Mouse (Mus musculus): ENCODE measurements around the gene Hspa12a. TPM values are rescaled to one million over a fixed set of nuclear protein-coding genes. Genes with fewer than 3 reads are reported as not detected.
A peak's percentile ranks its signal among the peaks of the same experiment; 100 is the strongest.
"Not testable (repeated sequence)": the region's sequence is repeated elsewhere in the genome, so short reads cannot be mapped to it uniquely, and the experiment has no call there.

Gene Hspa12a
- polyA plus RNA-seq, 1 experiment from 2014 or later: 5.1 TPM

DNA sequence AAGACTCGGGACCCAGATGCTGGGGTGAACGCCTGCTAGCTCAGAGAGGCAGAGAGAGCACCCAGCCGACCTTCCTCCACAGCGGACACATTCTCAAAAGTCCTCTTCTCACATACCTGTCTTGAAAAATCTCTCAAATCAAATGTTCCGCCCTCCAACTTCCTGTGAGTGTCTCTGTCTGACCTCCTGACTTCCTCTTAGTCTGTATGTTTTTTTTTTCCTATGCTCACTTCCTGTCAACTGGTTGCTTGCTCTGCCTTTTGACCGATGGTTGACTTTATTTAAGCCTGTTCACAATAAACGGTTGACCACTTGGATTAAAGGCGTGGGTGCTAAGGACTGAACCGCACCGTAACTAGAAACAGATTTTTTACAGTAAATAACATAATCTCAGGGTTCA, 35.4 kb downstream of the Hspa12a start:
- Histone ChIP-seq H3K9me3 (no peaks in the 10 kb centered on the region), H3K4me1 (replicated peaks) (no peaks in the 10 kb centered on the region), H3K4me3 (replicated peaks) (no peak overlapping the region), H3K9ac (replicated peaks) (no peak overlapping the region), H3K27me3 (peaks cover 17% of the 10 kb centered on the region), H3K36me3 (no peaks in the 10 kb centered on the region), H3K4me2 (no peak overlapping the region), H3K27ac (no peak overlapping the region)
- ATAC-seq (ENCODE audit: insufficient number of reproducible peaks, insufficient read depth, low FRiP score, low TSS enrichment, low read depth): no peak
- 76% methylated on average over 10 of the region's 10 CpGs for WGBS

DNA sequence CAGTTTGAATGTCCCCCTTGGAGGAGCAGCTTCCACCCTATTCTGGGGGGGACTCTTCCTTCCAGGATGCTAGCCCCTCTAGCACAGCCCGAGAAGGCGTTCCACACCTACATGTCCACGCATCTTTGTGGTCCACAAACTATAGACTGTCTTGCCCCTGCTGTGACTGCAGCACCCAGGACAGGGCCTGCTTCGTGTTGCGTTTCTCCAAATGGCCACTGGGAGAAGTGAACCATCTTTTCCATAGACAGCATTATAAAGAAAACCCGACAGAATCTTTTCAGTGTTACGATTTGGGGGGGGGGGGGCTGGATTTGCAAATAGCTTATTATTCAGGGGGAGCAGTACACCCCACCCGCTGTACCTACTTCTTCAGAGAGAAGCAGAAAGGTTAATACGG, 36.8 kb downstream of the Hspa12a start:
- Histone ChIP-seq H3K4me3 (replicated peaks) (no peak overlapping the region), H3K4me1 (replicated peaks) (no peaks in the 10 kb centered on the region), H3K4me2 (no peak overlapping the region), H3K9ac (replicated peaks) (no peak overlapping the region), H3K27me3 (peaks cover 16% of the 10 kb centered on the region; the same call in 1 of the 2 replicates), H3K9me3 (no peaks in the 10 kb centered on the region), H3K27ac (no peak overlapping the region), H3K36me3 (no peaks in the 10 kb centered on the region)
- 47% methylated on average over 9 of the region's 9 CpGs for WGBS
- no peak for ATAC-seq (ENCODE audit: insufficient number of reproducible peaks, insufficient read depth, low FRiP score, low TSS enrichment, low read depth)

- H3K9ac ChIP-seq (replicated peaks): peak overlapping the region; percentile 31; the same call in 1 of the 2 replicates
- peak overlapping the region; percentile 55 for H3K4me2 ChIP-seq
- no peaks in the 10 kb centered on the region for H3K4me1 ChIP-seq (replicated peaks)
- H3K4me3 ChIP-seq (replicated peaks): peak overlapping the region; percentile 32
- no peaks in the 10 kb centered on the region for H3K36me3 ChIP-seq
- H3K27ac ChIP-seq: no peak overlapping the region
- peaks cover 16% of the 10 kb centered on the region; the same call in 1 of the 2 replicates for H3K27me3 ChIP-seq
- peak; percentile 52; the same call in 1 of the 2 replicates for ATAC-seq (ENCODE audit: insufficient number of reproducible peaks, insufficient read depth, low FRiP score, low TSS enrichment, low read depth)
- H3K9me3 ChIP-seq: no peaks in the 10 kb centered on the region
- WGBS: 2% methylated on average over 11 of the region's 11 CpGs
Measured at GRCm38 (mm10) chr19:58903899-58904327, 39.5 kb downstream of the Hspa12a start.

DNA sequence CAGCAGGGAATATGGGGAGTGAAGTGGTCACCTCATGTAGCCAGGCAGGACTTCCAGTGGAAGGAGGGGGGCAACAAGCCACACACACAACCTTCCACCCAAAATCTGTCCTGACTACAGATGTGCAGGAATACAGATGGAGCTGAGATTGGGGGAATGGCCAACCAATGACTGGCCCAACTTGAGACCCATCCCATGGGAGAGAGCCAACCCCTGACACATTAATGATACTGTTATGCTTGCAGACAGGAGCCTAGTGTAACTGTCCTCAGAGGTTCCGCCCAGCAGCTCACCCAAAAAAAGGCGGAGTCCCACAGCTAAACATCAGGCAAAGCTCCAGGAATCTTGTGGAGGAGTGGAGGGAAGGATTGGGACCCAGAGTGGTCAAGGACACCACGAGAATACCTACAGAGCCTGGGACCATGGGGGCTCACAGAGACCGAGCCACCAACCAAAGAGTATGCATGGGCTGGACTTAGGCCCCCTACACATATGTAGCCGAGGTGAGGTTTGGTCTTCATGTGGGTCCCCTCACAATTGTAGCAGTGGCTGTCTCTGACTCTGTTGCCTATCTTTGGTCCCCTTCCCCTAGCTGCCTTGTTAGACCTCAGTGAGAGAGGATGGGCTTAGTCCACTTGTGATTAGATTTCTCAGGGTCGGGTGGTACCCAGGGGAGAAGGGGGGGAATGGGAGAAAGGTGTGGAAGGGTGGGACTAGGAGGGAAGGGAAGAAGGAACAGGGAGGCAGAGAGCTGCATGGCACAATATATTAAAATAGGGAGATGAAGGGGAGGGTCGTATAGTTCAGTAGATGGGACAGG, 40.2 kb downstream of the Hspa12a start:
- Histone ChIP-seq H3K27ac (no peak overlapping the region), H3K4me3 (replicated peaks) (peak overlapping the region; percentile 32; the same call in 1 of the 2 replicates), H3K4me2 (peak overlapping the region; percentile 55), H3K4me1 (replicated peaks) (no peaks in the 10 kb centered on the region), H3K9ac (replicated peaks) (peak overlapping the region; percentile 31; the same call in 1 of the 2 replicates), H3K9me3 (peaks cover 3% of the 10 kb centered on the region), H3K36me3 (no peaks in the 10 kb centered on the region), H3K27me3 (peaks cover 16% of the 10 kb centered on the region; the same call in 1 of the 2 replicates)
- 63% methylated on average over 7 of the region's 7 CpGs for WGBS
- no peak for ATAC-seq (ENCODE audit: insufficient number of reproducible peaks, insufficient read depth, low FRiP score, low TSS enrichment, low read depth)

GRCm38 (mm10) chr19:58900471-58900870, 43.0 kb downstream of the Hspa12a start:
- 90% methylated on average over 10 of the region's 10 CpGs for WGBS
- not testable (repeated sequence) for H3K27ac ChIP-seq; H3K4me3 ChIP-seq (replicated peaks); H3K9ac ChIP-seq (replicated peaks); H3K27me3 ChIP-seq; ATAC-seq (ENCODE audit: insufficient number of reproducible peaks, insufficient read depth, low FRiP score, low TSS enrichment, low read depth); H3K4me1 ChIP-seq (replicated peaks); H3K4me2 ChIP-seq; H3K36me3 ChIP-seq
- peaks cover 16% of the 10 kb centered on the region for H3K9me3 ChIP-seq

DNA sequence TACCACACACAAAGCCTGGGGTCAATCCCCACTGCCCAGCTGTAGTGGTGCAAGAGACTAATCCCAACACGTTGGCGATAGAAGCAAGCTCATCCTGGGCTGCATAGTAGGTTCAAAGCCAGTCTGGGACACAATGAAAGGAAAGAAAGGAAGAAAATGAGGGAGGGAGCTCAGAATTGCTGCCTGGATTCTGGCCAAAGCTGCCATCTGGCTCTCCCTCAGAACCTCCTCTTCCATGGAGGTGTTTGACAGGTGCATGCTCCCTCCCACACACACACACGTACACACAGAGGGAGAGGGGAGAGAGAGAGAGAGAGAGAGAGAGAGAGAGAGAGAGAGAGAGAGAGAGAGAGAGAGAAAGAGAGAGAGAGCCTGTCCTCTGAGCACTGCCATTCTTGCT, 47.2 kb downstream of the Hspa12a start:
- WGBS: 85% methylated on average over 3 of the region's 3 CpGs
- H3K9me3 ChIP-seq: peaks cover 16% of the 10 kb centered on the region
- H3K36me3 ChIP-seq: no peaks in the 10 kb centered on the region
- H3K27ac ChIP-seq: no peak overlapping the region
- H3K27me3 ChIP-seq: 0 out of 2 replicates have a peak, but pooled peaks cover 3% of the 10 kb centered on the region
- no peaks in the 10 kb centered on the region for H3K4me1 ChIP-seq (replicated peaks)
- no peak overlapping the region for H3K9ac ChIP-seq (replicated peaks)
- ATAC-seq (ENCODE audit: insufficient number of reproducible peaks, insufficient read depth, low FRiP score, low TSS enrichment, low read depth): no peak
- no peak overlapping the region for H3K4me3 ChIP-seq (replicated peaks)
- H3K4me2 ChIP-seq: no peak overlapping the region

- no peak for ATAC-seq (ENCODE audit: insufficient number of reproducible peaks, insufficient read depth, low FRiP score, low TSS enrichment, low read depth)
- Histone ChIP-seq H3K27me3 (no peaks in the 10 kb centered on the region), H3K9me3 (no peaks in the 10 kb centered on the region), H3K4me3 (replicated peaks) (no peak overlapping the region), H3K4me2 (no peak overlapping the region), H3K36me3 (no peaks in the 10 kb centered on the region), H3K27ac (no peak overlapping the region), H3K4me1 (replicated peaks) (peaks cover 14% of the 10 kb centered on the region), H3K9ac (replicated peaks) (no peak overlapping the region)
- 52% methylated on average over 8 of the region's 8 CpGs for WGBS
Measured at GRCm38 (mm10) chr19:58889306-58890038, 54.0 kb downstream of the Hspa12a start.

DNA sequence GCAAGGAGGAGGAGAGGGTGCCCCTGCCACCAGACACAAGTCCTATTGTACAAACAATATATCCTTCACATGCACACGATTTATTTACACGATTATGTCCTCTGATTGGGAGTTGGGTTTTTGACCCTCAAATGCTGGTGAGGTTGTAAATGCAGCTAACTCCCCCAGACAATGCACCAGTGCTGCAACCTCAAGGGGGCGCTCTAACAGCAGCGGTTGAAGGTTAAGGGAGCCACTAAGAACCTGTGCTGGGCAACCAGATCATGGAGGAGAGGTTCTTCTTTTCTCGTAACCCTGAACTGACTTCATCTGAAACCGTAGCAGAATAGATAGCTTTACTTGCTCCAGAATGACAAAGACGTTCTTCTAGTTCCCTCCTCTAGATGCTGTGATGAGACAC, 57.0 kb downstream of the Hspa12a start:
- H3K9me3 ChIP-seq: no peaks in the 10 kb centered on the region
- 63% methylated on average over 7 of the region's 7 CpGs for WGBS
- H3K4me2 ChIP-seq: no peak overlapping the region
- H3K9ac ChIP-seq (replicated peaks): no peak overlapping the region
- no peaks in the 10 kb centered on the region for H3K36me3 ChIP-seq
- no peak overlapping the region for H3K4me3 ChIP-seq (replicated peaks)
- H3K4me1 ChIP-seq (replicated peaks): peaks cover 14% of the 10 kb centered on the region
- no peaks in the 10 kb centered on the region for H3K27me3 ChIP-seq
- H3K27ac ChIP-seq: no peak overlapping the region
- ATAC-seq (ENCODE audit: insufficient number of reproducible peaks, insufficient read depth, low FRiP score, low TSS enrichment, low read depth): no peak

DNA sequence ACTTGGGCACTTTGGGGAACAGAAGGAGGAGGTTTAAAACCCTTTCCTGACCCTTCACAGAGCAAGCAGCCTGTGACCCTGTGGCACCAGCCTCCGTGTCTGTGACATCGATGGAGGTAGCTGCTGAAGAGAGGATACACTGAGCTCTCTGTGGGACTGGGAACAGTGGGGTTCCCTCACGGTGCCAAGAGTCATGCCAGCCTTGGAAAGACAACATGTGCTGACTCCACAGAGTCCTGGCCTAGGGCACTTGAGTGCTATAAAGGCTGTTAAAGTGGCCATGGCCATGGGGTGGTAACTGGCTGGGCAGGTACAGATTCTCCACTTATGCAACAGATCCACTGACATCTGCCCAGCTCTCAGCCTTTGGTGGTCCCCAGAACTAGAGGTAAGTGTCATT, 60.0 kb downstream of the Hspa12a start:
- H3K27ac ChIP-seq: no peak overlapping the region
- no peak overlapping the region for H3K4me2 ChIP-seq
- no peak for ATAC-seq (ENCODE audit: insufficient number of reproducible peaks, insufficient read depth, low FRiP score, low TSS enrichment, low read depth)
- no peaks in the 10 kb centered on the region for H3K9me3 ChIP-seq
- WGBS: 77% methylated on average over 3 of the region's 3 CpGs
- H3K4me1 ChIP-seq (replicated peaks): peaks cover 2% of the 10 kb centered on the region
- no peak overlapping the region for H3K4me3 ChIP-seq (replicated peaks)
- H3K9ac ChIP-seq (replicated peaks): no peak overlapping the region
- no peaks in the 10 kb centered on the region for H3K36me3 ChIP-seq
- no peaks in the 10 kb centered on the region for H3K27me3 ChIP-seq

- 75% methylated on average over 4 of the region's 4 CpGs for WGBS
- no peaks in the 10 kb centered on the region for H3K27me3 ChIP-seq
- no peak overlapping the region for H3K9ac ChIP-seq (replicated peaks)
- peaks cover 6% of the 10 kb centered on the region for H3K4me1 ChIP-seq (replicated peaks)
- H3K36me3 ChIP-seq: no peaks in the 10 kb centered on the region
- H3K4me3 ChIP-seq (replicated peaks): no peak overlapping the region
- H3K4me2 ChIP-seq: no peak overlapping the region
- ATAC-seq (ENCODE audit: insufficient number of reproducible peaks, insufficient read depth, low FRiP score, low TSS enrichment, low read depth): no peak
- H3K27ac ChIP-seq: no peak overlapping the region
- H3K9me3 ChIP-seq: no peaks in the 10 kb centered on the region
Measured at GRCm38 (mm10) chr19:58882336-58882735, 61.1 kb downstream of the Hspa12a start.

GRCm38 (mm10) chr19:58879330-58879957, 64.0 kb downstream of the Hspa12a start:
- no peaks in the 10 kb centered on the region for H3K9me3 ChIP-seq
- no peaks in the 10 kb centered on the region for H3K27me3 ChIP-seq
- H3K4me2 ChIP-seq: no peak overlapping the region
- no peak overlapping the region for H3K27ac ChIP-seq
- 85% methylated on average over 7 of the region's 7 CpGs for WGBS
- H3K4me1 ChIP-seq (replicated peaks): peaks cover 6% of the 10 kb centered on the region
- H3K9ac ChIP-seq (replicated peaks): no peak overlapping the region
- no peak overlapping the region for H3K4me3 ChIP-seq (replicated peaks)
- H3K36me3 ChIP-seq: no peaks in the 10 kb centered on the region
- ATAC-seq (ENCODE audit: insufficient number of reproducible peaks, insufficient read depth, low FRiP score, low TSS enrichment, low read depth): no peak
